Mouse (Mus musculus) embryonic fibroblast, embryonic 13.5 days (primary cell): Measurements from ENCODE around the gene Atp13a4.

Source experiments
- CTCF ChIP-seq: IDR thresholded peaks from 2 replicates; pipeline ENCODE4 v1.5.1; 2011; ENCODE audit warnings: mild to moderate bottlenecking, control low read depth, low read length, moderate library complexity, borderline replicate concordance; ENCODE audit not compliant: insufficient read depth
- POLR2A ChIP-seq: IDR thresholded peaks from 2 replicates; pipeline ENCODE4 v1.6.1; 2011; ENCODE audit warnings: low read depth, mild to moderate bottlenecking, control low read depth, low read length, moderate library complexity

DNA sequence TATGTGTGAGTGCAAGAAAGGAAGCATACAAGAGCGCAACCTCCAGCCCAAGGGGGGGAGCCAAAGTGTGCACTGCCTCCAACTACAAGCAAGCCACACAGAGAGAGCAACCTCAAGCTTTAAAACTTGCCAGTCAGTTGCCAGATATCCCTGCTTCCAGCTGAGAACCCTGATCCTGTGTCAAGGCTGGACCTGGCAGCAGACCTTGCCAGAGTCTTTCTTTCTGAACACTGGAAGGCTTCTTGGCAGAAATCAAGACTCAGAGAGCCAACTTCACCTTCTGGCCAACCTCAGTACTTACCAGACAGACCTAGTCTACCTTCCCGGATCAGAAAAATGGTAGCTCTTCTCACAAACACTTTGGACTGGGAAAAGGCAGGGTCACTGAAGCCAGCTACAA is 145.6 kb downstream of the Atp13a4 start:
- TF ChIP-seq CTCF (no peak), POLR2A (no peak)
